Mouse (Mus musculus): Measurements from ENCODE around the gene C1galt1.

The C1galt1 gene

DNA sequence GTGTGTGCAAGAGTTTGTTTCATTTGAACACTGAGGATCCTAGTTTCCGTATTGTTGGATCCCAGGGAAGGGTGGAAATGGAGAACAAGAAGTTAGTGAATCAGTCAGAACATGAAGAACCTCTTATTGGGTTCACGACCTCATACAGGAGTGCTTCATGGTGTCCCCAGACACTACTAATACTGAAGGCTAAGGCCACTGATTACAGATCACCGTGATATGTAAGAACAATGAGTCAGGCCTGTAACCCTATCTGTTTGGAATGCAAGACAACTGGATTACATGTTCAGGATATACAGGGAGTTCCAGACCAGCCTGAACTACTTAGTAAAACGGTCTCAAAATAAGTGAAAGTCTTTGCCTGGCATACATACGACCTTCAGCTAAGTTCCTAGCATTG is 13.9 kb downstream of the C1galt1 start:
- DNase-seq (ENCODE audit: low read depth in 1 of 2, low spot score in 2 of 2): no peak

DNA sequence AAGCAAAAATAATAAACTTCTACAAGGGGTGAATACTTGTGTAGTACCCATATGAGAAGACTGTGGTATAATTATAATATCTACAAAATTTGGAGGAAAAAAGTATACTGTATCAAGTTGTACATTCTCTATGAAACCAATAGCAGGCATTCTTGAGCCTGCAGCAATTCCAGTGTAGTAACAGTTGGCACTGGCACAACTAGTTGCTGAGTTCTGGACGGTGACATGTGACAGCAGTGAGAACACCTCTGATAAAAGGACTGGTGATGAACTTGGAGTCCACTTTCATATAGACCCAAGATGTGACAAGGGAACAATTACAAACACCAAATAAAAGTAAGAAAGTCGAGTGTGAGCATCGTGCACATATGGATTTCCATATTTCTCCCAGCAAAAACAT is 14.5 kb downstream of the C1galt1 start:
- no peak for DNase-seq (ENCODE audit: low read depth in 1 of 2, low spot score in 2 of 2)

DNA sequence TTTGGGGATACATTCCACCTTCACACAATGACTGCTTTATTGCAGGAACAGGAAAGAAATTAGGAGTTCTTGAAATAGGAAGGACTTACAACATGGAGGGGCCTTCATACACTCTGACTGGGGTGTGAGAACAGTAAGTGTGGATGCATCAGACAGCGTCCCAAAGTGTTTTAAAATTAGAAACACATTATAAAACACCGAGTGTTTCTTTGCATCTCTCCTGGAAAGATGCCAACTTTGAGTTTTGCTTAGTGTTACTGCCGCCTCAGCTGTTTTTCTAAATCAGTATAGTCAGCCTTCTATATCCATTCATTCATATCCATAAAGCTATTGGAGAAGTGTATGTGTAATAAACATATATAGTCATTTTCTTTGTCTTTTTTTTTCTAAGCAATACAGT is 16.4 kb downstream of the C1galt1 start:
- no peak for DNase-seq (ENCODE audit: low read depth in 1 of 2, low spot score in 2 of 2)

DNA sequence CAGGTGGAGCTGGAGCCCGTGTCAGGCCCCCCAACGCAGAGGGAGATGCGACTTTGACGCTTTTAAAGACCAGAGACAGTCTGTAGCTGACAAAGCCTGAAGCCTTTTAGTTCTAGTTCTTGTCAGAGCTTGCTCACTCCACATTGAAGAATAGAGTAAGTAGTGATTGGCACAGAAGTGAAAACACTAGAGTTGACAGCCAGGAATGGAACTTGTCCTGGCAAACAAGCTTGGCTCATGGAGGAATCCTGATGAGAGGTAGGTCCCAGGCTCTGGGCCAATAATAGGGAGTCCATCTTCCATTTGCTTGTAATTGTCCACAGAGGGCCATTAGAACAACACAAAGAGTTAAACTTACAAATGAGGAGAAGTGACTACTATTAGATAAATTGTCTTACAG is 18.7 kb downstream of the C1galt1 start:
- DNase-seq (ENCODE audit: low read depth in 1 of 2, low spot score in 2 of 2): no peak

DNA sequence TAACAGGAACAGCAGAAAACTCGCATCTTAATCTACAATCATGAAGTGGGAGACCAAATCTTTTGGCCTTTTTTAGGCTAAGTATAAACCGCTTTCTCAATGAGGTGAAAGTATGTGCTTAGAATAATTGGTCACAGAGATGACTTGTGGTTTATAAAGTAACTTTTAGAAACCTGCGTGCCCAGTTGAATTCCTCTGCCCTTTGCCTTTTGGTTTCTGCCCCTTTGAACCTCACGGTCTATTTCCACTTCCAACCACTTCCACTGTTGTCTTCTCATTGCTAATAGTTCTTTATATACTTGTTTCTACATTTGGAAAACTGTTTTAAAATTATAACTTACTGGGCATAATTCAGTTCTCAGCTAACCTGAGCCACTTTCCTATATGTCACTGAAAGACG is 32.2 kb downstream of the C1galt1 start:
- no peak for DNase-seq (ENCODE audit: low read depth in 1 of 2, low spot score in 2 of 2)

DNA sequence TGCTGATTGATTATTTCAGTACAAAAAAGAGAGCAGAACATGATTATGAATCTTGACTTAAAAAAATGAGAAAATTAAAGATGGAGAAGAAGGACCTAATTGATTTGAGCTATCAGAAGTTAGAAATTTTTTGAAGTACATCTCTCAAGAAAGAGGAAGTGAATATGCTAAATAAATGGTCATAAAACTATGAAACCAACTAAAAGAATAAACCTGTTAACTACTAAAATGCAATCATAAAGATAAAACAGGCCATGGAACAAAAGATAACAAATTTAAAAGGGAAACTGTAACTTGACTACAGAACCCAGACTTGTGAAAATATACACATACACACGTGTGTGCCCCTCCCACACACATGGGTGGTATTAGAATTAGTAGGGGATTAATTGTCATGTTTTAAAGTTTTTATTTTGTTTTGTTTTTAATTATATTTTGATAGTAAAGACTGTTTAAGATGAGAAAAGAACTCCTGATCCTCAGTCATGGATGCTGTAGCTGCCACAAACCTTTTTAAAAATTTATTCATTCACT is 37.0 kb downstream of the C1galt1 start:
- DNase-seq (ENCODE audit: low read depth in 1 of 2, low spot score in 2 of 2): no peak

DNA sequence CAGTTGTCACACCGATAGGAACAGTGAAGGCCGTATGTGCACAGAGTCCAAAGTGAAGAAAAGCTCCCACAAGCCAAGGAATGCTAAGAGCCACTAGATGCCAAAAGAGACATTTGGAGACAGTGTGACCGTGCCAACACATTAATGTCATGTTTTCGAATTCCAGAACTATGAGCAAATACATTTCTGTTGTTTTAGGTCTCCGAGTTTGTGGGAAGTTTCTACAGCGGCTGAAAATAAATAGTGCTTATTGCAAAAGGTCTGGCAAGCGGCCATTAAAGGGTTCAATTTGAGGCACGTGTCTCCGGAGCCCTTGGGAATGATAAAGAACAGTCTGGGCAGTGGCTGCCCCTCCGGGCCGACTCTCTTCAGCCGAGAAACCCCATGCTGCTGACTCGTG is 37.9 kb downstream of the C1galt1 start:
- DNase-seq (ENCODE audit: low read depth in 1 of 2, low spot score in 2 of 2): no peak

DNA sequence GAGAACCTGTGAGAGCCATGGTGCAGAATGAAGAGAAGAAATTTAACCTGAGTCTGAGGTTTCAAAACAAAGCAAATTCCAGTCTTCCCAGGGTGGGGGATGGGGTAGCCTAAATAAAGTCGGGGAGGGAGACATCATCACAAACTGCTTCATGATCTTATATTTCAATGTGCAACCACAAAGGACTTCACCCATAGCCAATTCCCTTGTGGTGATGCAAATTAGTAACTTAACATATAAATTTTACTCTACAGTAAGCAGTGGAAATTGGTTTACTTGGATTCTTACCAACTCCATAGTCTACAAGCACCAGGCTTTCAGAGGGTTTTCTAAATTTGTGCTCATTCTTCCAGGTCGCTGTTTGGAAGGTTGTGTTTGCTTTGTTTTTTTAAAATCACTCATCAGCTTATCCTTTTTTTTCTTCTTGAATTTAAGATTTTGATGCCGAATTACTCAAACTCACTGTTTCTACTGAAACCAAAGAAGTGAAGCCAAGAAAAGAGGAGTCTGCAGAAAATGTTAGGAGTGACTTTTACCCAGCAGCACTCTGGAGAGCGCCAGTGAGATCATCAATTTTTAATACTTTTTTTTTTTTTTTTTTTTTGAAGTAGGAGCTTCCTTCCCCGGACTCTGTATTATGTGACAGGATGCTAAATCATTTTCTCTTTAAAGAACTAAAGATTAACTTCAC is 41.5 kb downstream of the C1galt1 start:
- DNase-seq (ENCODE audit: low read depth in 1 of 2, low spot score in 2 of 2): no peak

DNA sequence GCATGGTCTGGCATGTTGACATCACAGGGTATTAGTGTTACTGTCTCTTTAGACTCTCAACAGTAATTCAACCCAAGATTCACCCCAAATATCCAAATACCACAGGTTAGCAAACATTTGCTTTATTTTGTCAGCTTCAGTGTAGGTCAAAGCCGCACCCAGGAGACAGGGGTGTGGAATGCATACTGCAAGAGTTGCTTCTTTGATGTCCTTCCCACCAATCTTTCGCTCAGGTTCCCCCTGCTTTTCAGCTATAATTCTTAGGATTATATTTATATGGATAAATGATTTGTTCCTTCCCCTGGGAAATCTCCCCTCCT is 42.0 kb downstream of the C1galt1 start:
- no peak for DNase-seq (ENCODE audit: low read depth in 1 of 2, low spot score in 2 of 2)

DNA sequence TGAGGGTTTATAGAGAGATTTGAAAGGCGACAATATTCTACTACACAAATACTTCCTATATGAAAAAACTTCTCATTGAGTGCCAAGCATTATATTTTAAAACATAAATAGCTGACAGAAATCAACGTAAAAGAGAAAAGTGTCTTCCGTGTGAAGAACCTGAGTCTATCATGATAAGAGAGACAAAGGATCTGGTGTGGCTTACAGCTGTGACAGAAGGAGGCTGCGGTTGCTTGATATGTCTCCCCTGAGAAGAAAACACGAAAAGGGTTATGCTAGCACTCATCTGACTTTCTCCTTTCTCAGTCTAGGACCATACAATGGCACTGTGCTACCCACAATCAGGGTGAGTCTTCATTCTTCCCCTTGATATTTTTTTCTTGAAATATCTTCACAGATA is 51.7 kb downstream of the C1galt1 start:
- no peak for DNase-seq (ENCODE audit: low read depth in 1 of 2, low spot score in 2 of 2)

DNA sequence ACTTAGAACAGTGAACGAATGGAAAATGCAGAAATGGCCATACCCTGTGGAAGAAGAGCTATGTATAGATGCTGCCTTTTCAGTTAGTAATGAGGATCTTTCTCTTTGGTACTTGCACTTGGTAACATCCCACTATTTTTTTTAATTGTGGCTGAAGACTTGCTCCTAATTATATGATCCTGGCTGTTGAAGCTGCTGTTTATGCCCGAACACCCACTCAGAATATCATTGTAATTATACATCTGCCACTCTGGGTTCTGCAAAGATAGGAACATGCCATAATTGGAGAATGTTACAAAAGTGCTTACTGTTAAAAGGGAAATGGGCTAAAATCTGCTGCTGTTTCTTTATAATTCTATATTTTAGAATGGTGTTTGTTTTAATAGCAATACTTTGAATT is 67.4 kb downstream of the C1galt1 start:
- DNase-seq (ENCODE audit: low read depth in 1 of 2, low spot score in 2 of 2): no peak

All from monocyte, adult 2 months (primary cell).